Comparison of ENCODE assay signal across 23 mouse cellular contexts in the genomic region with DNA sequence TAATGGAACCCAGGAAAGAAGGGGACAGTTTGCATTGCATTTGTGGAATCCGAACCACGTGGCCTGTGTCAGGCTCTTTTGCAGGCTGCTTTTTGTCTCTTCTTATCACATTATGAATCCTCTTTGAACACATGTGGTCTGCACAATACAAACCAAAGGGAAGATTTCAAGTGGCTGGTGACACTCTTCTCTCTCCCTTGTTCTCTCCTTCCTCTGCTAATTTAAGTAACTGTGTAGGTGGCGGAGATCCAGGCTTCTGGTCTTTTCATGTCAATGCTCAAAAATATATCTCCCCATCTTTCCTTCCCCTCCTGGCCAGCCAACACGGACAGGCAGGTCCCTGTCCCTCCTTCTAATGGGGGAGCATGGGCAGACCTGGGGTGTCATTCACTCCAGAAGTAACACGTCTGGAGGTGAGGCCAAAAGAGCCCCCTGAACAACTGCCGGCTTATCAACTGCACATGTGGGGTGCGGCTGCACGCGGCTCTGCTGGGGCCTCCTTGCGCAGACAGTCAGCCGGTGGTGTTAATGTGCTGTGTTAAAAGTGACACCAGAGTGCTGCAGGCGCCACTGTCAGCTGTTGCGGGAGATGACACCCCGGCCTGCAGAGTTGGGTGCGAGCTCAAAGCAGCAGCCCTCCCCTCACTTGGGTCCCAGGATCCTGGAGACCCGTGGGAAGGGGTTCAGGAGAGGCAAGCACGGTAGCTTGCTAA.
DNase-seq lines count a peak whose midpoint lies in the region; ATAC-seq and TF ChIP-seq lines count a peak whose summit lies in the region.
"Had no signal": no experiment of that assay in that cellular context is flagged by ENCODE, and none has a peak within 500 bp of the region (broad histone marks: within the 10 kb centered on the region; RNA-seq: fewer than 3 reads in every experiment).

No protein-coding gene starts in this region.

- intact Hi-C loops in heart, postnatal 36 days (cut with DNase I) = no loop called here

- H3K36me3 ChIP-seq in heart, embryonic 13.5 days = no peaks in the 10 kb centered on the region
- no peaks in the 10 kb centered on the region for H3K36me3 ChIP-seq in midbrain, embryonic 11.5 days (ENCODE audit: control insufficient read depth, insufficient read depth, low read length)
- H3K36me3 ChIP-seq in midbrain, postnatal 0 days (ENCODE audit: insufficient read depth, low read length) = no peaks in the 10 kb centered on the region
- H3K36me3 ChIP-seq: forebrain, embryonic 12.5 days; hindbrain, embryonic 12.5 days; limb, embryonic 15.5 days; liver, embryonic 15.5 days; midbrain, embryonic 12.5 days; neural tube, embryonic 13.5 days had no signal

- no peak for TF ChIP-seq CTCF in midbrain, postnatal 0 days (IDR thresholded peaks at IDR 0.05)

- no peak for ATAC-seq in heart, embryonic 13.5 days (ENCODE audit: extremely low read depth, insufficient number of reproducible peaks, low FRiP score, low TSS enrichment)
- ATAC-seq in midbrain, embryonic 11.5 days (ENCODE audit: low FRiP score) = no peak
- no peak for ATAC-seq in midbrain, postnatal 0 days (ENCODE audit: low FRiP score)
- ATAC-seq: inflammation-experienced regulatory T-cells, adult 6 months had no signal

- H3K27ac ChIP-seq in heart, embryonic 13.5 days (replicated peaks) = peak overlapping the region; percentile 48; the same call in 1 of the 2 replicates
- no peak overlapping the region for H3K27ac ChIP-seq in midbrain, embryonic 11.5 days (ENCODE audit: low read depth, low read length)
- H3K27ac ChIP-seq in midbrain, postnatal 0 days (ENCODE audit: low read depth, low read length) = no peak overlapping the region
- H3K27ac ChIP-seq: forebrain, embryonic 12.5 days; gastrocnemius, adult 2 months; hindbrain, embryonic 12.5 days; layer of hippocampus, adult 2 months; limb, embryonic 15.5 days; liver, embryonic 15.5 days; macrophage; midbrain, embryonic 12.5 days; neural tube, embryonic 13.5 days had no signal

- peaks cover 25% of the 10 kb centered on the region for H3K4me1 ChIP-seq in heart, embryonic 13.5 days
- no peaks in the 10 kb centered on the region for H3K4me1 ChIP-seq in midbrain, embryonic 11.5 days (ENCODE audit: control insufficient read depth, insufficient read depth, low read length)
- no peaks in the 10 kb centered on the region for H3K4me1 ChIP-seq in midbrain, postnatal 0 days (ENCODE audit: insufficient read depth, low read length)
- H3K4me1 ChIP-seq: forebrain, embryonic 12.5 days; hindbrain, embryonic 12.5 days; liver, embryonic 15.5 days; midbrain, embryonic 12.5 days; neural tube, embryonic 13.5 days had no signal

- no peaks in the 10 kb centered on the region for H3K9me3 ChIP-seq in heart, embryonic 13.5 days
- no peaks in the 10 kb centered on the region for H3K9me3 ChIP-seq in midbrain, embryonic 11.5 days (ENCODE audit: control insufficient read depth, low read length)
- no peaks in the 10 kb centered on the region for H3K9me3 ChIP-seq in midbrain, postnatal 0 days (ENCODE audit: low read length)
- H3K9me3 ChIP-seq: forebrain, embryonic 12.5 days; hindbrain, embryonic 12.5 days; limb, embryonic 15.5 days; liver, embryonic 15.5 days; midbrain, embryonic 12.5 days; neural tube, embryonic 13.5 days had no signal

- H3K4me2 ChIP-seq in heart, embryonic 13.5 days = peak overlapping the region; percentile 49
- H3K4me2 ChIP-seq in midbrain, embryonic 11.5 days = no peak overlapping the region
- no peak overlapping the region for H3K4me2 ChIP-seq in midbrain, postnatal 0 days (ENCODE audit: low read depth, low read length, poor library complexity, severe bottlenecking)
- H3K4me2 ChIP-seq: forebrain, embryonic 12.5 days; hindbrain, embryonic 12.5 days; limb, embryonic 15.5 days; liver, embryonic 15.5 days; midbrain, embryonic 12.5 days; neural tube, embryonic 13.5 days had no signal

- no peak overlapping the region for H3K4me3 ChIP-seq in heart, embryonic 13.5 days
- no peak overlapping the region for H3K4me3 ChIP-seq in midbrain, embryonic 11.5 days (ENCODE audit: low read depth, low read length)
- H3K4me3 ChIP-seq in midbrain, postnatal 0 days (ENCODE audit: low read depth, low read length) = no peak overlapping the region
- H3K4me3 ChIP-seq: forebrain, embryonic 12.5 days; gastrocnemius, adult 2 months; hindbrain, embryonic 12.5 days; layer of hippocampus, adult 2 months; limb, embryonic 15.5 days; liver, embryonic 15.5 days; midbrain, embryonic 12.5 days; neural tube, embryonic 13.5 days had no signal

- peaks cover 12% of the 10 kb centered on the region; the same call in 1 of the 2 replicates for H3K27me3 ChIP-seq in heart, embryonic 13.5 days (replicated peaks)
- H3K27me3 ChIP-seq in midbrain, embryonic 11.5 days (ENCODE audit: control insufficient read depth, insufficient read depth, low read length) = no peaks in the 10 kb centered on the region; the same call in 1 of the 2 replicates
- no peaks in the 10 kb centered on the region for H3K27me3 ChIP-seq in midbrain, postnatal 0 days (ENCODE audit: insufficient read depth, low read length)
- H3K27me3 ChIP-seq: hindbrain, embryonic 12.5 days; limb, embryonic 15.5 days had no signal

- 27% methylated on average over 17 of the region's 17 CpGs for WGBS in heart, embryonic 13.5 days
- 87% methylated on average over 17 of the region's 17 CpGs for WGBS in midbrain, embryonic 11.5 days
- WGBS in midbrain, postnatal 0 days = 84% methylated on average over 17 of the region's 17 CpGs

- no peak for DNase-seq in heart, postnatal 36 days
- DNase-seq in midbrain, embryonic 11.5 days (ENCODE audit: low spot score, missing footprints) = peak; percentile 28
- DNase-seq in midbrain, postnatal 0 days (ENCODE audit: low spot score) = no peak
- DNase-seq in frontal cortex, postnatal 36 days (ENCODE audit: low spot score in 2 of 2) = peak; percentile 27 to 31
- peak; percentile 17 for DNase-seq in right cerebral cortex, postnatal 25 days
- DNase-seq in layer of hippocampus, postnatal 14 days (ENCODE audit: low spot score in 2 of 2) = no peak
- DNase-seq in layer of hippocampus, adult 18-20 months (ENCODE audit: low spot score in 2 of 2) = no peak
- DNase-seq: adrenal gland, postnatal 36 days; cerebellum, adult 9-10 months; gastrocnemius, adult 2 months; kidney, adult 2 months; kidney, postnatal 10 days; thymus, postnatal 4 days had no signal

- 0 out of 2 replicates have a peak overlapping the region, but pooled peaks have one; percentile 24 for H3K9ac ChIP-seq in heart, embryonic 13.5 days
- no peak overlapping the region for H3K9ac ChIP-seq in midbrain, embryonic 11.5 days (ENCODE audit: low read length)
- H3K9ac ChIP-seq in midbrain, postnatal 0 days (replicated peaks; ENCODE audit: low read length, poor library complexity, severe bottlenecking) = no peak overlapping the region
- H3K9ac ChIP-seq: forebrain, embryonic 12.5 days; hindbrain, embryonic 12.5 days; limb, embryonic 15.5 days; liver, embryonic 15.5 days; midbrain, embryonic 12.5 days; neural tube, embryonic 13.5 days had no signal

Comparison
In these comparisons a context has a peak if more than half of its experiments do, and no peak if none do; other contexts are left out.
1. DNase-seq: peak in midbrain, embryonic 11.5 days (single experiment), frontal cortex, postnatal 36 days (2 of 2) and right cerebral cortex, postnatal 25 days (single experiment); none in heart, postnatal 36 days (0 of 2), midbrain, postnatal 0 days (single experiment), layer of hippocampus, postnatal 14 days (0 of 2) and layer of hippocampus, adult 18-20 months (0 of 2).